Mouse (Mus musculus): ENCODE measurements around the gene Amotl1.
A peak's percentile ranks its signal among the peaks of the same experiment; 100 is the strongest.
"Not testable (repeated sequence)": the region's sequence is repeated elsewhere in the genome, so short reads cannot be mapped to it uniquely, and the experiment has no call there.

Gene Amotl1

GRCm38 (mm10) chr9:14603475-14603874 is 41.4 kb downstream of the Amotl1 start:
- DNase-seq (ENCODE audit: low read depth, low spot score): no peak

- DNase-seq (ENCODE audit: low read depth, low spot score): no peak
These were observed 45.1 kb downstream of the Amotl1 start for GRCm38 (mm10) chr9:14599799-14600198.

- DNase-seq (ENCODE audit: low read depth, low spot score): no peak
These were observed 46.7 kb downstream of the Amotl1 start for GRCm38 (mm10) chr9:14598157-14598556.

- no peak for DNase-seq (ENCODE audit: low read depth, low spot score)
These were observed 47.4 kb downstream of the Amotl1 start for GRCm38 (mm10) chr9:14597429-14597828.

- no peak for DNase-seq (ENCODE audit: low read depth, low spot score)
These were observed 48.0 kb downstream of the Amotl1 start for GRCm38 (mm10) chr9:14596858-14597257.

- DNase-seq (ENCODE audit: low read depth, low spot score): no peak
These were observed 48.4 kb downstream of the Amotl1 start for GRCm38 (mm10) chr9:14596427-14596826.

GRCm38 (mm10) chr9:14595893-14596292 is 49.0 kb downstream of the Amotl1 start:
- no peak for DNase-seq (ENCODE audit: low read depth, low spot score)

- DNase-seq (ENCODE audit: low read depth, low spot score): no peak
These were observed 51.0 kb downstream of the Amotl1 start for GRCm38 (mm10) chr9:14593880-14594279.

- DNase-seq (ENCODE audit: low read depth, low spot score): no peak
These were observed 54.2 kb downstream of the Amotl1 start for GRCm38 (mm10) chr9:14590666-14591065.

GRCm38 (mm10) chr9:14588690-14589089 is 56.2 kb downstream of the Amotl1 start:
- no peak for DNase-seq (ENCODE audit: low read depth, low spot score)

- DNase-seq (ENCODE audit: low read depth, low spot score): peak; percentile 13
These were observed 59.2 kb downstream of the Amotl1 start for GRCm38 (mm10) chr9:14585702-14586101.

- DNase-seq (ENCODE audit: low read depth, low spot score): no peak
These were observed 65.9 kb downstream of the Amotl1 start for GRCm38 (mm10) chr9:14578960-14579359.

GRCm38 (mm10) chr9:14576359-14576758 is 68.5 kb downstream of the Amotl1 start:
- DNase-seq (ENCODE audit: low read depth, low spot score): not testable (repeated sequence)

GRCm38 (mm10) chr9:14574760-14575399 is 70.0 kb downstream of the Amotl1 start:
- DNase-seq (ENCODE audit: low read depth, low spot score): no peak

GRCm38 (mm10) chr9:14569175-14569975 is 75.5 kb downstream of the Amotl1 start:
- DNase-seq (ENCODE audit: low read depth, low spot score): no peak

- no peak for DNase-seq (ENCODE audit: low read depth, low spot score)
These were observed 76.4 kb downstream of the Amotl1 start for GRCm38 (mm10) chr9:14568487-14568886.

- no peak for DNase-seq (ENCODE audit: low read depth, low spot score)
These were observed 80.4 kb downstream of the Amotl1 start for GRCm38 (mm10) chr9:14564486-14564885.

GRCm38 (mm10) chr9:14563351-14563750 is 81.5 kb downstream of the Amotl1 start:
- DNase-seq (ENCODE audit: low read depth, low spot score): no peak

GRCm38 (mm10) chr9:14560545-14560944 is 84.3 kb downstream of the Amotl1 start:
- no peak for DNase-seq (ENCODE audit: low read depth, low spot score)

GRCm38 (mm10) chr9:14559996-14560395 is 84.9 kb downstream of the Amotl1 start:
- DNase-seq (ENCODE audit: low read depth, low spot score): no peak

- DNase-seq (ENCODE audit: low read depth, low spot score): no peak
These were observed 85.4 kb downstream of the Amotl1 start for GRCm38 (mm10) chr9:14559430-14559829.

GRCm38 (mm10) chr9:14558332-14558731 is 86.5 kb downstream of the Amotl1 start:
- no peak for DNase-seq (ENCODE audit: low read depth, low spot score)

GRCm38 (mm10) chr9:14548366-14548761 is 96.5 kb downstream of the Amotl1 start:
- DNase-seq (ENCODE audit: low read depth, low spot score): no peak
